Mouse (Mus musculus) stomach, embryonic 14.5 days (tissue): ENCODE measurements around the gene Trp53i11. TPM values are rescaled to one million over a fixed set of nuclear protein-coding genes. Genes with fewer than 3 reads are reported as not detected.

Experiments used
- ATAC-seq: fragments of 200-750 bp; cut with Nextera tagmentation; 2 replicates; pipeline ENCODE4 v1.8.0; 2017; ENCODE audit warnings: low read depth, moderate TSS enrichment; ENCODE audit not compliant: insufficient number of reproducible peaks, insufficient read depth, low FRiP score
- H3K27ac ChIP-seq: fragments of 300-500 bp; sonication (generic); 2 replicates; pipeline ENCODE4 v1.5.1; 2014; ENCODE audit warnings: mild to moderate bottlenecking, low read length, moderate library complexity, mixed read lengths
- H3K27me3 ChIP-seq: fragments of 300-500 bp; sonication (generic); 2 replicates; pipeline ENCODE4 v1.6.1; 2014; ENCODE audit warnings: low read length, control low read depth, mixed read lengths; ENCODE audit not compliant: control insufficient read depth, insufficient read depth
- H3K36me3 ChIP-seq: fragments of 300-500 bp; sonication (generic); 2 replicates; pipeline ENCODE4 v1.6.1; 2014; ENCODE audit warnings: mild to moderate bottlenecking, control low read depth, low read length, moderate library complexity, mixed read lengths; ENCODE audit not compliant: control insufficient read depth, insufficient read depth
- H3K4me1 ChIP-seq: fragments of 300-500 bp; sonication (generic); 2 replicates; pipeline ENCODE4 v1.6.1; 2014; ENCODE audit warnings: low read length, control low read depth, mixed read lengths; ENCODE audit not compliant: control insufficient read depth, insufficient read depth
- H3K4me2 ChIP-seq: fragments of 300-500 bp; sonication (generic); replicated peaks from 2 replicates; pipeline ENCODE4 v1.6.1; 2014; ENCODE audit warnings: low read depth, low read length, control low read depth
- H3K4me3 ChIP-seq: fragments of 300-500 bp; sonication (generic); 2 replicates; pipeline ENCODE4 v1.5.1; 2014; ENCODE audit warnings: low read depth, low read length, control low read depth
- H3K9ac ChIP-seq: fragments of 300-500 bp; sonication (generic); replicated peaks from 2 replicates; pipeline ENCODE4 v1.6.1; 2014; ENCODE audit warnings: low read depth, mild to moderate bottlenecking, control low read depth, low read length, moderate library complexity, mixed read lengths
- H3K9me3 ChIP-seq: fragments of 300-500 bp; sonication (generic); 2 replicates; pipeline ENCODE4 v1.6.1; 2016; ENCODE audit warnings: low read depth, low read length, control low read depth; ENCODE audit not compliant: control insufficient read depth
- WGBS: fragments of 180-500 bp; shearing (Covaris S2); extraction: QIAGEN DNeasy Blood & Tissue Kit; methylation state at CpG from one replicate; pipeline ENCODE4 v1.1.7; 2014; 5-methylcytosine and 5-hydroxymethylcytosine counted together
- polyA plus RNA-seq: library from polyadenylated mRNA; unstranded; fragments of >200 nt; fragmentation: Nextera tagmentation; extraction: Ambion mirVana; gene quantifications from 2 replicates; pipeline ENCODE4 v1.2.1, GENCODE M21; 2014

Gene Trp53i11
- polyA plus RNA-seq, 1 experiment from 2014 or later, result 56.6 TPM

- Histone ChIP-seq H3K36me3 (no peaks in the 10 kb centered on the region), H3K27ac (no peak overlapping the region), H3K27me3 (no peaks in the 10 kb centered on the region), H3K9ac (no peak overlapping the region), H3K4me2 (no peak overlapping the region), H3K9me3 (no peaks in the 10 kb centered on the region), H3K4me3 (no peak overlapping the region), H3K4me1 (no peaks in the 10 kb centered on the region)
- no peak for ATAC-seq
- 80% methylated on average over 6 of the region's 6 CpGs for WGBS
Measured at GRCm38 (mm10) chr2:93249058-93249457, 61.7 kb downstream of the Trp53i11 start.

DNA sequence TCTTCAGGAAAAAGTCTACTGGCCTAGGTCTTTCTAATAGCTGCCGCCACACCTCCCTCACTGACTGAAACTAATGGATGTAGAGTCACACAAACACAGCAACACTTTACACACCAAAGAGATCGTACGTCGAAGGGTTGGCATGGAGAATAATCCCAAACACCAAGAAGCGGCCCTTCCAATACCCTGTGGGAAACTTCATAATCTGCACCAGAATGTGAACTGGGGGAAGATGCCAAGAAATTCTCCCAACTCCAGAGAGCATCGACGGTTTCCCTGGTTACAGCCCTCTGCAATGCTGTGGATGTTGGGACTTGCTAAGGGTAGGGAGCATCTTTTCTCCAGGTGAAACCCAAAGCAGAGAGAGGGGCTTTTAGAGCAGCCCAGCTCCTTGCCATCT lies 63.3 kb downstream of the Trp53i11 start:
- Histone ChIP-seq H3K9me3 (no peaks in the 10 kb centered on the region), H3K4me3 (no peak overlapping the region), H3K4me2 (no peak overlapping the region), H3K4me1 (no peaks in the 10 kb centered on the region), H3K27me3 (no peaks in the 10 kb centered on the region), H3K36me3 (no peaks in the 10 kb centered on the region), H3K9ac (no peak overlapping the region), H3K27ac (no peak overlapping the region)
- WGBS, result 88% methylated on average over 7 of the region's 7 CpGs
- no peak for ATAC-seq

Other genes starting within 250 kb of the Trp53i11 start
- gene Prdm11, start 141.4 kb upstream of the Trp53i11 start, polyA plus RNA-seq, result 7.6 and 8.0 TPM in 2 replicates
- gene Tspan18, start 147.0 kb downstream of the Trp53i11 start, polyA plus RNA-seq, result 27.6 and 30.3 TPM in 2 replicates